Mouse (Mus musculus) limb, embryonic 12.5 days (tissue): ENCODE results near the gene Polr3e. TPM values are rescaled to one million over a fixed set of nuclear protein-coding genes. Genes with fewer than 3 reads are reported as not detected.

Source experiments
- ATAC-seq: fragments of 200-750 bp; cut with Nextera tagmentation; 2 replicates; pipeline ENCODE4 v1.8.0; 2017; ENCODE audit warnings: low read depth, moderate TSS enrichment; ENCODE audit not compliant: insufficient number of reproducible peaks, insufficient read depth, low FRiP score, low TSS enrichment
- H3K27ac ChIP-seq: fragments of 300-500 bp; sonication (generic); 2 replicates; pipeline ENCODE4 v1.5.1; 2016; ENCODE audit warnings: mild to moderate bottlenecking, moderate library complexity
- H3K27me3 ChIP-seq: fragments of 300-500 bp; sonication (generic); 2 replicates; pipeline ENCODE4 v1.6.1; 2016; ENCODE audit warnings: mild to moderate bottlenecking, moderate library complexity
- H3K36me3 ChIP-seq: fragments of 300-500 bp; sonication (generic); 2 replicates; pipeline ENCODE4 v1.6.1; 2016; ENCODE audit warnings: mild to moderate bottlenecking, moderate library complexity
- H3K4me1 ChIP-seq: fragments of 300-500 bp; sonication (generic); replicated peaks from 2 replicates; pipeline ENCODE4 v1.6.1; 2016
- H3K4me2 ChIP-seq: fragments of 300-500 bp; sonication (generic); 2 replicates; pipeline ENCODE4 v1.6.1; 2016; ENCODE audit warnings: mild to moderate bottlenecking, moderate library complexity
- H3K4me3 ChIP-seq: fragments of 300-500 bp; sonication (generic); replicated peaks from 2 replicates; pipeline ENCODE4 v1.5.1; 2016; ENCODE audit warnings: mild to moderate bottlenecking
- H3K9ac ChIP-seq: fragments of 300-500 bp; sonication (generic); replicated peaks from 2 replicates; pipeline ENCODE4 v1.6.1; 2016; ENCODE audit warnings: mild to moderate bottlenecking, moderate library complexity
- H3K9me3 ChIP-seq: fragments of 300-500 bp; sonication (generic); 2 replicates; pipeline ENCODE4 v1.6.1; 2016; ENCODE audit warnings: mild to moderate bottlenecking, moderate library complexity
- WGBS: fragments of 180-500 bp; shearing (Covaris S2); methylation state at CpG from one replicate; pipeline ENCODE4 v1.1.7; 2016; 5-methylcytosine and 5-hydroxymethylcytosine counted together
- polyA plus RNA-seq: library from polyadenylated mRNA; unstranded; fragments of >200 nt; fragmentation: Nextera tagmentation; extraction: Ambion mirVana; gene quantifications from 2 replicates; pipeline ENCODE4 v1.2.1, GENCODE M21; 2016

The Polr3e gene
- polyA plus RNA-seq = 43.9 and 45.0 TPM in 2 replicates

GRCm38 (mm10) chr7:120917592-120918461, at the start of gene Polr3e:
Polr3e (plus strand) TSS chr7:120917744.
- Histone ChIP-seq H3K27me3 (no peaks in the 10 kb centered on the region), H3K27ac (peak within 1 kb of the TSS; percentile 80), H3K4me2 (peak within 1 kb of the TSS; percentile 74), H3K4me3 (peak within 1 kb of the TSS; percentile 99), H3K36me3 (peaks cover 8% of the 10 kb centered on the region; the same call in 1 of the 2 replicates), H3K9ac (peak within 1 kb of the TSS; percentile 90), H3K9me3 (no peaks in the 10 kb centered on the region), H3K4me1 (peaks cover 13% of the 10 kb centered on the region)
- under 1% methylated on average over 91 of the region's 102 CpGs for WGBS
- peak; percentile 91 for ATAC-seq

GRCm38 (mm10) chr7:120869883-120870282, 47.7 kb upstream of the Polr3e start:
- H3K4me1 ChIP-seq = peaks cover 43% of the 10 kb centered on the region
- H3K4me3 ChIP-seq = no peak overlapping the region
- H3K36me3 ChIP-seq = no peaks in the 10 kb centered on the region
- WGBS = 87% methylated on average over 5 of the region's 5 CpGs
- H3K4me2 ChIP-seq = no peak overlapping the region
- 0 out of 2 replicates have a peak overlapping the region, but pooled peaks have one; percentile 12 for H3K27ac ChIP-seq
- no peak overlapping the region for H3K9ac ChIP-seq
- H3K27me3 ChIP-seq = no peaks in the 10 kb centered on the region
- no peak for ATAC-seq
- no peaks in the 10 kb centered on the region for H3K9me3 ChIP-seq

GRCm38 (mm10) chr7:120870431-120871008, 47.0 kb upstream of the Polr3e start:
- no peak overlapping the region for H3K9ac ChIP-seq
- H3K27ac ChIP-seq = no peak overlapping the region
- no peaks in the 10 kb centered on the region for H3K27me3 ChIP-seq
- H3K9me3 ChIP-seq = no peaks in the 10 kb centered on the region
- no peaks in the 10 kb centered on the region for H3K36me3 ChIP-seq
- WGBS = 74% methylated on average over 5 of the region's 5 CpGs
- no peak overlapping the region for H3K4me3 ChIP-seq
- no peak for ATAC-seq
- H3K4me2 ChIP-seq = no peak overlapping the region
- peaks cover 36% of the 10 kb centered on the region for H3K4me1 ChIP-seq

GRCm38 (mm10) chr7:120873083-120873482, 44.5 kb upstream of the Polr3e start:
- H3K27ac ChIP-seq = no peak overlapping the region
- no peak for ATAC-seq
- H3K9ac ChIP-seq = no peak overlapping the region
- no peaks in the 10 kb centered on the region; the same call in 1 of the 2 replicates for H3K36me3 ChIP-seq
- no peak overlapping the region for H3K4me2 ChIP-seq
- WGBS = 87% methylated on average over 12 of the region's 12 CpGs
- H3K27me3 ChIP-seq = no peaks in the 10 kb centered on the region
- no peaks in the 10 kb centered on the region for H3K9me3 ChIP-seq
- no peak overlapping the region for H3K4me3 ChIP-seq
- peaks cover 11% of the 10 kb centered on the region for H3K4me1 ChIP-seq

- peaks cover 6% of the 10 kb centered on the region; the same call in 1 of the 2 replicates for H3K4me1 ChIP-seq
- no peak overlapping the region for H3K4me2 ChIP-seq
- H3K9me3 ChIP-seq = no peaks in the 10 kb centered on the region
- H3K27me3 ChIP-seq = no peaks in the 10 kb centered on the region
- no peak overlapping the region for H3K27ac ChIP-seq
- no peaks in the 10 kb centered on the region; the same call in 1 of the 2 replicates for H3K36me3 ChIP-seq
- no peak overlapping the region for H3K9ac ChIP-seq
- WGBS = 87% methylated on average over 3 of the region's 3 CpGs
- no peak for ATAC-seq
- no peak overlapping the region for H3K4me3 ChIP-seq
Observed at GRCm38 (mm10) chr7:120874021-120874420, 43.5 kb upstream of the Polr3e start.

GRCm38 (mm10) chr7:120874764-120875539, 42.6 kb upstream of the Polr3e start:
- Histone ChIP-seq H3K9ac (no peak overlapping the region), H3K27me3 (no peaks in the 10 kb centered on the region), H3K36me3 (peaks cover 3% of the 10 kb centered on the region; the same call in 1 of the 2 replicates), H3K9me3 (no peaks in the 10 kb centered on the region), H3K27ac (no peak overlapping the region), H3K4me2 (no peak overlapping the region), H3K4me3 (no peak overlapping the region), H3K4me1 (0 out of 2 replicates have a peak, but pooled peaks cover 1% of the 10 kb centered on the region)
- WGBS = 80% methylated on average over 7 of the region's 7 CpGs
- no peak for ATAC-seq

GRCm38 (mm10) chr7:120875540-120876388, 41.8 kb upstream of the Polr3e start:
- H3K9ac ChIP-seq = no peak overlapping the region
- H3K36me3 ChIP-seq = peaks cover 11% of the 10 kb centered on the region
- H3K9me3 ChIP-seq = no peaks in the 10 kb centered on the region
- H3K4me1 ChIP-seq = no peaks in the 10 kb centered on the region
- no peak overlapping the region for H3K4me2 ChIP-seq
- no peak overlapping the region for H3K4me3 ChIP-seq
- no peaks in the 10 kb centered on the region for H3K27me3 ChIP-seq
- H3K27ac ChIP-seq = no peak overlapping the region
- ATAC-seq = no peak
- 74% methylated on average over 3 of the region's 3 CpGs for WGBS

GRCm38 (mm10) chr7:120878271-120878670, 39.3 kb upstream of the Polr3e start:
- Histone ChIP-seq H3K4me2 (no peak overlapping the region), H3K36me3 (peaks cover 32% of the 10 kb centered on the region), H3K27me3 (no peaks in the 10 kb centered on the region), H3K4me3 (no peak overlapping the region), H3K27ac (no peak overlapping the region), H3K9ac (no peak overlapping the region), H3K4me1 (no peaks in the 10 kb centered on the region), H3K9me3 (no peaks in the 10 kb centered on the region)
- 85% methylated on average over 6 of the region's 6 CpGs for WGBS
- no peak for ATAC-seq

GRCm38 (mm10) chr7:120879972-120880371, 37.6 kb upstream of the Polr3e start:
- peaks cover 4% of the 10 kb centered on the region; the same call in 1 of the 2 replicates for H3K9me3 ChIP-seq
- no peak overlapping the region for H3K9ac ChIP-seq
- H3K4me1 ChIP-seq = no peaks in the 10 kb centered on the region
- no peak overlapping the region for H3K4me2 ChIP-seq
- H3K27ac ChIP-seq = no peak overlapping the region
- H3K27me3 ChIP-seq = no peaks in the 10 kb centered on the region
- peaks cover 48% of the 10 kb centered on the region for H3K36me3 ChIP-seq
- WGBS = 82% methylated on average over 3 of the region's 3 CpGs
- H3K4me3 ChIP-seq = no peak overlapping the region
- no peak for ATAC-seq

GRCm38 (mm10) chr7:120880770-120881169, 36.8 kb upstream of the Polr3e start:
- Histone ChIP-seq H3K9ac (no peak overlapping the region), H3K4me1 (no peaks in the 10 kb centered on the region), H3K27me3 (no peaks in the 10 kb centered on the region), H3K4me3 (no peak overlapping the region), H3K9me3 (peaks cover 4% of the 10 kb centered on the region; the same call in 1 of the 2 replicates), H3K27ac (no peak overlapping the region), H3K36me3 (peaks cover 56% of the 10 kb centered on the region), H3K4me2 (no peak overlapping the region)
- no peak for ATAC-seq
- 96% methylated on average over 4 of the region's 4 CpGs for WGBS
